Mouse (Mus musculus) olfactory bulb, adult 2 months (tissue): ENCODE measurements around the gene Dlx3. TPM values are rescaled to one million over a fixed set of nuclear protein-coding genes. Genes with fewer than 3 reads are reported as not detected.

Experiments used
- H3K27ac ChIP-seq: fragments of 200-500 bp; 2 replicates; pipeline ENCODE4 v1.5.1; 2012; ENCODE audit warnings: low read depth, low read length; ENCODE audit not compliant: insufficient read depth
- H3K4me1 ChIP-seq: fragments of 200-500 bp; 2 replicates; pipeline ENCODE4 v1.6.1; 2012; ENCODE audit warnings: low read length; ENCODE audit not compliant: control insufficient read depth, insufficient read depth
- H3K4me3 ChIP-seq: fragments of 200-500 bp; 2 replicates; pipeline ENCODE4 v1.5.1; 2012; ENCODE audit warnings: mild to moderate bottlenecking, low read depth, low read length, moderate library complexity; ENCODE audit not compliant: insufficient read depth
- CTCF ChIP-seq: fragments of 200-500 bp; IDR thresholded peaks from 2 replicates; pipeline ENCODE4 v1.5.1; 2012; ENCODE audit warnings: low read depth, mild to moderate bottlenecking, low read length, moderate library complexity; ENCODE audit not compliant: insufficient read depth
- POLR2A ChIP-seq: fragments of 200-500 bp; IDR thresholded peaks from 2 replicates; pipeline ENCODE4 v1.6.1; 2012; ENCODE audit warnings: mild to moderate bottlenecking, low read depth, low read length, moderate library complexity; ENCODE audit not compliant: insufficient read depth
- WGBS: fragments of 180-500 bp; shearing (Covaris S2); methylation state at CpG from one replicate; pipeline ENCODE4 v1.1.7; 2018; 5-methylcytosine and 5-hydroxymethylcytosine counted together
- polyA plus RNA-seq: library from polyadenylated mRNA; stranded (reverse); fragments of >200 nt; gene quantifications from 2 replicates; pipeline ENCODE4 v1.2.4, GENCODE M21; 2012; ENCODE audit warnings: low replicate concordance; ENCODE audit not compliant: missing spikeins, insufficient read depth, insufficient read length

Dlx3 gene
- polyA plus RNA-seq, 1 experiment, result not detected

DNA sequence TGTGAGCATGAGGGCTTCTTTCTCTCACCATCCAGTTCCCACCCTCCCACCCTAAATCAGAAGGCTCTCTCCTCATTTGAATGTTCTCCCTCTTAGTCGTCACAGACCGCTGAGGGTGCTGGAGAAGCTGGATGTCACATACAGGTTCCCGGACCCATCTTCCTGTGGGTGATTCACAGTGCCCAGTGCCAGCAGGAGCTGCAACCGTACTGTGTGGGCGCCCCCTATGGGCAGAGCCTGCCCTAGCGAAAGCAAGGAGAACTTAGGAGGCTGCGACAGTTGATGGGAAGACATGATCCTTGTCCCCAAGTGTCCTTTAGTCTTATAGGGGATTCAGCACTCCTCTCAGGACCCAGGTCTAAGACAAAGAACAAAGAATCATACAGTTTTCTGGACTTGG, 40.8 kb downstream of the Dlx3 start:
- no peak overlapping the region for H3K27ac ChIP-seq
- H3K4me3 ChIP-seq, result no peak overlapping the region
- H3K4me1 ChIP-seq, result no peaks in the 10 kb centered on the region
- 56% methylated on average over 7 of the region's 7 CpGs for WGBS
- TF ChIP-seq CTCF (no peak), POLR2A (no peak)

DNA sequence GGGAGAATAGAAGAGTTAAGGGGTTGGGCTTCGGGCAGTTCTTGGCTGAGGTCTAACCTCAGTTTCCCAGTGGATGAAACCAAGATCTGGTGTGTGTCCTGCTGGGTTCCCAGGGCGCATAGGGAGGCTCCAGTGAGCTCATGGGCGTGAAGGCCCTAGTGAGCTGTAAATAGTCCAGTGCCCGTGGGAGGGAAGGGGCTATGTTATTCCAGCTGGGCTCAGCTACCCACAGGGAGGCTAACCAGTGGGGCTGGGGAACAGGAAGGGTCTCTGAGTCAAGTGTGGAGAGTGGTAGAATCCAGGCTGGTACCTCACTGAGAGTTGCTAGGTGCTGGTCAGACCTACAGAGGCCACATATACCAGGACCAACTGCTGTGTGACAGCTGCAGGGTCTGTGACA, 41.8 kb downstream of the Dlx3 start:
- H3K4me1 ChIP-seq, result no peaks in the 10 kb centered on the region
- no peak for TF ChIP-seq CTCF
- no peak for TF ChIP-seq POLR2A
- H3K27ac ChIP-seq, result no peak overlapping the region
- no peak overlapping the region for H3K4me3 ChIP-seq
- 66% methylated on average over 4 of the region's 4 CpGs for WGBS

DNA sequence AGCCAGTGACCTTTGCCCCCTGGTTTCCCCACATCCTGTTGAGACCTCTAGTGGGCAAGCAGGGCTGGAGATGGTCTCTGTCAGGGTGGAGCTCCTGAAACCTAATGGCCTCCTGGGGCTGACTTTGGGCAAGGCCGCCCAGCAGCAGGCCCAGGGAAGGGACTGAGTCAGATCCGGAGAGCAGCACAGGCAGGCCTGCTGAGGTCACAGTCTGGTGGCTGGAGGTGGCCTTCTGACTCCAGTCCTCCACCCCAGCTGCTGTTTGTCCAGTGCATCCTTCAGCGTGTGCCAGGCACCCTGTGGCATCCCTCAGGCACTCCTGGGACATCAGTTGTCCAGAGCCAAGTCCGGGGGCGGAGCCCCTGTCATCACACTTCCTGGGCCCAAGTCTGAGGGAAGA, 45.9 kb downstream of the Dlx3 start:
- Histone ChIP-seq H3K4me1 (no peaks in the 10 kb centered on the region), H3K4me3 (no peak overlapping the region), H3K27ac (no peak overlapping the region)
- TF ChIP-seq CTCF (no peak), POLR2A (no peak)
- 86% methylated on average over 5 of the region's 5 CpGs for WGBS

Other genes with a start within 250 kb of the Dlx3 start
- not detected in 2 replicates for gene Col1a1, start 183.9 kb upstream of the Dlx3 start, polyA plus RNA-seq
- not detected in 2 replicates for gene Hils1, start 152.5 kb upstream of the Dlx3 start, polyA plus RNA-seq
- not detected in 2 replicates for gene Sgca, start 143.8 kb upstream of the Dlx3 start, polyA plus RNA-seq
- 129 TPM in 1 of 2 replicates, not detected in the other for gene Ppp1r9b, start 129.1 kb upstream of the Dlx3 start, polyA plus RNA-seq
- gene Samd14, start 110.2 kb upstream of the Dlx3 start, polyA plus RNA-seq, result not detected in 2 replicates
- gene Pdk2, start 78.8 kb upstream of the Dlx3 start, polyA plus RNA-seq, result not detected in 2 replicates
- not detected in 2 replicates for gene Itga3, start 43.3 kb upstream of the Dlx3 start, polyA plus RNA-seq
- gene Dlx4, start 26.1 kb downstream of the Dlx3 start, polyA plus RNA-seq, result not detected in 2 replicates
- not detected in 2 replicates for gene Tac4, start 141.4 kb downstream of the Dlx3 start, polyA plus RNA-seq
- not detected in 2 replicates for gene Kat7, start 190.1 kb downstream of the Dlx3 start, polyA plus RNA-seq
- gene Fam117a, start 216.9 kb downstream of the Dlx3 start, polyA plus RNA-seq, result not detected in 2 replicates